Mouse (Mus musculus) large intestine, adult 2 months (tissue): ENCODE measurements around the gene Phyhipl. TPM values are rescaled to one million over a fixed set of nuclear protein-coding genes. Genes with fewer than 3 reads are reported as not detected.

Source experiments
- DNase-seq: peaks from one replicate; pipeline ENCODE4 v3.0.0-alpha.2; 2012; ENCODE audit warnings: low read depth, low spot score
- WGBS: fragments of 180-500 bp; shearing (Covaris S2); methylation state at CpG from one replicate; pipeline ENCODE4 v1.1.7; 2018; 5-methylcytosine and 5-hydroxymethylcytosine counted together
- polyA plus RNA-seq: library from polyadenylated mRNA; depleted of rRNA; stranded (reverse); fragments of >200 nt; gene quantifications from 2 replicates; pipeline ENCODE4 v1.2.3, GENCODE M21; 2012; rRNA removed

Phyhipl gene
- polyA plus RNA-seq: 0.10 and 0.19 TPM in 2 replicates

- 52% methylated on average over 7 of the region's 7 CpGs for WGBS
Measured at GRCm38 (mm10) chr10:70655828-70656227, at the start of gene Phyhipl. Gene Phyhipl, minus strand, starts transcription at chr10:70655965.

DNA sequence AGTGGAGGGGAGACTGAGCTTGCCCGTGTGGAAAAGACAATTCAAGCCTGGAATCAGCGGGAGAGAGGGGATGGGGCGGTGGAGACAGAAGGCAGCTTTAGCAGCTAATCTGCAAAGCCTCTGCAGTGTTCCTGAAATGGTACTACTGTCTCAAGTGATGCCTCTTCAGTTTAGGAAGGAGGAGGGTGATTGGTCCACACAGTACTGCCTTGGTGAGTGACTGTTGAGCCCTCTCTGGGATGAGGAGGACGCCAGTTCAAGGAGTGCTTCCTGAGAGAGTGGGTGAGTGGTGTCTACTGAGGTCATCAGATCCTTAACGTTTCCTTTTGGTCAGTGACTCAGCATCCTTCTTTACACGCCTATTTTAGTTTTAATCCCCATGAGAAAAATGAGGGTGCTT, 47.4 kb upstream of the Phyhipl start:
- 66% methylated on average over 6 of the region's 6 CpGs for WGBS
- DNase-seq: no peak

More at GRCm38 (mm10) chr10:70655828-70656227, at the start of gene Phyhipl:
- DNase-seq: no peak

DNA sequence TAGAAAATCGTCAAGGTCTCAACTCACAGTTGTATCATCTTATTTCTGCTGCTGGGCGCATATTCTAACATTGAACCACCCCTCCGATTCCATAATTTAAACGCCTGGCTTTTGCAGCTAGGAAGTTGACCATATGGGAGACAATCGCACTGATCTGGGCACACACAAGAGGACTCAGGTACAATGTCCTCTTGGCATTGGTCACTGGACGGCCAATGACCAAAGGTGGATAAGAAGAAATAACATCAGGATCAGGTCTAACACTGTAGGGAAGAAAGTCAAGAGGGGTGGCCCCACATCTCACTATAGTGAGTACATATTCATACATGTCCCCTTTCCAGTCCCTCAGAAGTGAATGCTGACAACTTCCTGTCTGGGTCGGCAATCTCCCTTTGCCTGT, 43.8 kb upstream of the Phyhipl start:
- WGBS: 88% methylated on average over 7 of the region's 7 CpGs
- no peak for DNase-seq

DNA sequence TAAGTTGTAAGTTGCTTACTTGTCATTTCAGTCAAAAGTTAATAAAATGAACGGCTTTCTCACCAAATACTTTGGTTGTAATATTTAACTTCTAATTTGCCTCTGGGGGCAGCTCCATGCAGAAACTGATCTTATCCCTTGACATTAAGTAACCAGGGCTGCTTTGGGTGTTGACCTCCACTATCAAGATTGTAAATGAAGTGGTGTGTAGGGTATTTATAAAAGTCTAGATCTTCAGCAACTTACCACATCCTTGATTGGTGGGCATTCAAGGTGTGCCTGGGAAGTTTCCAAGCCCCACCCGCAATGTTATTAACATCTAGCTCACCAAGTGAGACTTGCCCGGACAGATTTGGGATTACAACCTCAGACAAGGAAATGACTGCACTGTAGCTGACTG, 42.2 kb upstream of the Phyhipl start:
- 72% methylated on average over 3 of the region's 3 CpGs for WGBS
- DNase-seq: no peak

GRCm38 (mm10) chr10:70696748-70697585, 41.2 kb upstream of the Phyhipl start:
- WGBS: 67% methylated on average over 29 of the region's 29 CpGs
- no peak for DNase-seq

- DNase-seq: no peak
- WGBS: 79% methylated on average over 6 of the region's 6 CpGs
Measured at GRCm38 (mm10) chr10:70689346-70689745, 33.6 kb upstream of the Phyhipl start.

- 61% methylated on average over 8 of the region's 8 CpGs for WGBS
- DNase-seq: no peak
Measured at GRCm38 (mm10) chr10:70688881-70689280, 33.1 kb upstream of the Phyhipl start.

- 74% methylated on average over 11 of the region's 11 CpGs for WGBS
Measured at GRCm38 (mm10) chr10:70686941-70687703, 31.4 kb upstream of the Phyhipl start.

GRCm38 (mm10) chr10:70686505-70686904, 30.7 kb upstream of the Phyhipl start:
- 33% methylated on average over 3 of the region's 3 CpGs for WGBS

More at GRCm38 (mm10) chr10:70686941-70687703, 31.4 kb upstream of the Phyhipl start:
- DNase-seq: no peak

DNA sequence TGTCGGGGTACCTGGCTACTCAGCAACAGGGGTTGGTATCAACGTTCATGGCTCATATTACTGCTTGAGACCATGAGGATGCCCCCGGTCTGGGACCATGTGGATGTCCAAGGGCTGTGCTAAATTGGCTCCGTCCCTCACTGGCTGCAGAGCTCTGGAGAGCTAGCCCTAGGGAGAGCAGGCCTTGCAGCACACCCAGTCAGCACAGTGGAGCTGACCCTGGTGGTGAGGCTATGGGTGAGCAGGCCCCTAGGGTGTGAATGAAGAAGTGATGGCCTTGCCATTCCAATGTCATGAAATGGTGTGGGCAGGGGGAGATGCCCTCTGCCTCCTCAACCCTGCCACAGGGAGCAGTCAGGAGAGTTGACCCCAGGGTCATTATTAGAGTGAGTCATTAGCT, 27.7 kb upstream of the Phyhipl start:
- 86% methylated on average over 4 of the region's 4 CpGs for WGBS
- no peak for DNase-seq

More at GRCm38 (mm10) chr10:70686505-70686904, 30.7 kb upstream of the Phyhipl start:
- DNase-seq: no peak

- WGBS: 77% methylated on average over 1 of the region's 1 CpGs
- DNase-seq: no peak
Measured at GRCm38 (mm10) chr10:70677946-70678345, 22.2 kb upstream of the Phyhipl start.

- no peak for DNase-seq
- 41% methylated on average over 6 of the region's 6 CpGs for WGBS
Measured at GRCm38 (mm10) chr10:70656272-70656671, 507 bp upstream of the Phyhipl start.

GRCm38 (mm10) chr10:70654655-70655054, 1.1 kb downstream of the Phyhipl start:
- 75% methylated on average over 4 of the region's 4 CpGs for WGBS
- DNase-seq: no peak

DNA sequence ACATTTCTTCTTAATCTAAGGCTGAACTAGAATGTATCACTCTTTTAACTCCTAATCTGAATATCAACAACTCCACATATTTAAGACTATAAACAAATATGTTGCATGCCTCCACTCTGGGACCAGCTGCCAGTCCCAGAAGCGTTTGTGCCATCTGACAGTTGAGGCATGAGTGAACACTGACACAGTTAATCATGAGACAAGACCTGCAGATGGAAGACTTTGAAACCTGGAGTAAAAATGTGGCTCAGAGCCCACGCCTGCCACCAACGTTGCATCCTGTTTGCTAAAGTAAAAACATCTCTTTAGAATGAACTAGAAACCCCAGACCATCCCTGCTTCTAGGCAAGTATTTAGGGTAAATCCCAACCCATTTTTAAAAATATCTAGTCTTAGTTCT, 1.6 kb downstream of the Phyhipl start:
- DNase-seq: no peak
- WGBS: 66% methylated on average over 3 of the region's 3 CpGs

- 68% methylated on average over 16 of the region's 16 CpGs for WGBS
- no peak for DNase-seq
Measured at GRCm38 (mm10) chr10:70651769-70652648, 3.8 kb downstream of the Phyhipl start.

- DNase-seq: no peak
- WGBS: 44% methylated on average over 5 of the region's 5 CpGs
Measured at GRCm38 (mm10) chr10:70648831-70649230, 6.9 kb downstream of the Phyhipl start.

DNA sequence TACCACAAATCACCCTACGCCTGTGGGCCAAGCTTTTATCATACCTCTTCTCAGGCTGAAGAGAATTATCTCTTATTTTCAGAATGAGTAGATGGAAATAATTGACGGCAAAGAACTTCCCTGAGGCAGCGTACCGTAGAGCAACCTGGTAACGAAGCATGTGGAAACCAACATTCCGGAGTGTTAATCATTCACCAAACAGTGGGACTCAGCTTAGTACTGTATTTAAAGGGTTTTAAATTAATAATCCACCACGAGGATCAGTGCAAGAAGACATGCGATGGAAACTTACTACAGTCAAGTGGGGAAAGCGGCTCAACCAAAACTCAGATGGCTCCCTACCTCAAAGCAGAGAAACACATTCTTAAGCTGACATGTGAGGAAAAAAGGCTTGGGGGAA, 12.6 kb downstream of the Phyhipl start:
- DNase-seq: no peak
- 48% methylated on average over 9 of the region's 9 CpGs for WGBS

GRCm38 (mm10) chr10:70640896-70641596, 14.7 kb downstream of the Phyhipl start:
- WGBS: 80% methylated on average over 11 of the region's 11 CpGs
- DNase-seq: no peak

DNA sequence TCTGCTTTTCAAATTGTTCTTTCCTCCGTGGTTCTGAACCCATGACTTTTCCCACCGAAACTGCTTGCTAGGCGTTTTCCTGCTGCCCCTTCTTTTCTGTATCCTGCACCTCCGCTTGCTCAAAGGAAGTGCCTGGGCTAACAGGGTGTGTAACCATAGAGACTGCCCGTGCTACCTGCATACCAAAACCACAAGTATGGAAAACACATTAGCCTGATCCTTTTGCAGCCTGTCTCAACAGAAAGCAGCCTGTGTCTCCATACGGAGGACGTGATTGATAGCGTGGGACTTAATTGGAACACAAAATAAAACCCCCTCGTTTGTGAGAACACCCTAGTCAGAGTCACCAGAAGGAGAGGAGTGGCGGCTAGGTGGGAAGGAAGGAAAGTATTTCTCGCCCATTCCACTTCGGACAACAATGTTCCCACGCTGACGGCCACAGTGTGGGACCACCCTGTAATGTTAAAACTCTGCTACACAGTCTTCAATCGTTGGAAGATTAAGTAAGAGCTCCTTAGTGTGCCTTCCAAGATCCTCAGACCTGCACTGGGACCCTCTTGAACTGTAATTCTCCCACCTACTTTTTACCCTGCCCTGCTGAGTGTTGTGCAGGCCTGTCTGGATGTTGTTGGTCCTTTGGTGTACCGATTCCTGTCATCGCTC, 15.6 kb downstream of the Phyhipl start:
- WGBS: 71% methylated on average over 17 of the region's 17 CpGs

More for the DNA sequence above, 15.6 kb downstream of the Phyhipl start:
- no peak for DNase-seq
